Mouse (Mus musculus) CH12.LX (cell line): ENCODE results near the gene Tmem243.

ENCODE experiments used
- CTCF ChIP-seq, 2 experiments: IDR thresholded peaks in 1 of 2; conservative IDR thresholded peaks in 1 of 2; 2 replicates each; pipeline ENCODE4 v1.5.1; 2011 to 2012; ENCODE audit warnings: low read depth in 2 of 2, low read length in 2 of 2, improper control_type of control experiment in 1 of 2, inconsistent platforms in 1 of 2, mild to moderate bottlenecking in 1 of 2, moderate library complexity in 1 of 2
- EP300 ChIP-seq: IDR thresholded peaks from 2 replicates; pipeline ENCODE4 v1.6.1; 2011; ENCODE audit warnings: low read length, improper control_type of control experiment
- ETS1 ChIP-seq: conservative IDR thresholded peaks from 2 replicates; pipeline ENCODE4 v1.6.1; 2012; ENCODE audit warnings: low read depth, mild to moderate bottlenecking, inconsistent platforms, low read length, improper control_type of control experiment, moderate library complexity
- HCFC1 ChIP-seq: IDR thresholded peaks from 2 replicates; pipeline ENCODE4 v1.6.1; 2012; ENCODE audit warnings: low read depth, mild to moderate bottlenecking, inconsistent platforms, low read length, improper control_type of control experiment
- IRF4 ChIP-seq: IDR thresholded peaks from 2 replicates; pipeline ENCODE4 v1.6.1; 2014; ENCODE audit warnings: low read depth, mild to moderate bottlenecking, inconsistent platforms, low read length, improper control_type of control experiment
- NRF1 ChIP-seq: IDR thresholded peaks from 2 replicates; pipeline ENCODE4 v1.6.1; 2014; ENCODE audit warnings: low read depth, mild to moderate bottlenecking, inconsistent platforms, low read length, improper control_type of control experiment, moderate library complexity
- POLR2A ChIP-seq: IDR thresholded peaks from 2 replicates; pipeline ENCODE4 v1.6.1; 2011; ENCODE audit warnings: low read depth, mild to moderate bottlenecking, improper control_type of control experiment, low read length
- TCF12 ChIP-seq: IDR thresholded peaks from 2 replicates; pipeline ENCODE4 v1.6.1; 2014; ENCODE audit warnings: low read depth, mild to moderate bottlenecking, inconsistent platforms, low read length, improper control_type of control experiment
- USF2 ChIP-seq: conservative IDR thresholded peaks from 2 replicates; pipeline ENCODE4 v1.6.1; 2011; ENCODE audit warnings: low read depth, low read length, improper control_type of control experiment
- ZNF384 ChIP-seq: IDR thresholded peaks from 2 replicates; pipeline ENCODE4 v1.6.1; 2012; ENCODE audit warnings: low read depth, low read length, improper control_type of control experiment, inconsistent platforms

DNA sequence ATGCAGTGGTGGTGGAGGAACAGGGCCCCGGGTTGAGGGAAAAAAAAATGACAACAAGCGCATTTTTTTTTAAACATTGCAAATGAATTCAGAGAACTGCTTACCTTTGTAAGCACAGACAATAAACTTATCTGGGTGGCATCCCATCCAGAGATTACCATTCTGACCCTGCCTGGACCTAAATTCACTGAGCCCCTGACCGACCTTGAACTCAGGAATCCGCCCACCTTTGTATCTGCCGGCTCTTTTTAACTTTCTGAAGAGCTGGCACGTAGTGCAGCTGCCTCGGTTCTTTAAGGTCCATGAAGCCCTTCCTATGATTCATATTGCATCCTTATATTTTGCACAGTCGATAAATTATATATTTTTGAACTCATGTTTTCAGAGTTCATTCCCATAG is 65.9 kb downstream of the Tmem243 start:
- TF ChIP-seq EP300 (no peak), USF2 (no peak), ZNF384 (no peak), ETS1 (no peak), CTCF (conservative IDR thresholded peaks at IDR 0.05 in 1 of 2, IDR thresholded peaks at IDR 0.05 in 1 of 2; ENCODE audit: low read depth in 2 of 2, low read length in 2 of 2) (no peak), TCF12 (no peak), POLR2A (no peak), HCFC1 (no peak), NRF1 (no peak), IRF4 (no peak)
